Mouse (Mus musculus): ENCODE data around the gene Mageb18.

DNA sequence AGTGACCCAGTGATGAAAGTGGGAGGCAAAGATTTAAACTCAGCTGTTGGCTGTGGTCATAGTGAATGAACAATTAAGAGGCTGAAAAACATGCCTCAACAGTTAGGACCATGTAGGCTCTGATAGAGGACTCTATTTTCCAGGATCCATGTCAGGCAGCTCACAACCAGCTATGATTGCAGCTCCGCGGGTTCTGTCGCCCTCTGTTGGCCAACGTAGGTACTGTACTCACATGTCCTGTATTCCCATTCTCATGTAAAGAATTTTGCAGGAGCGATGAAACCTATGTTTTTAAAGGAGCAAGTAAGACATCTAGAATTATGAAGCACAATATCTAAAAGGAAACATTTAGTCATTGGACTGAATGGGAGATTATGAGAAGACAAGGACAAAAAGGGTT, 256.4 kb downstream of the Mageb18 start:
- no peak for TF ChIP-seq CTCF (IDR thresholded peaks at IDR 0.05; ENCODE audit: borderline replicate concordance, control insufficient read depth, extremely low read depth, insufficient read depth, low read length, poor library complexity)
- no peak for TF ChIP-seq POLR2A (IDR thresholded peaks at IDR 0.05; ENCODE audit: control insufficient read depth, extremely low read depth, insufficient read depth, low read length, poor library complexity)
